In genomic region chr8:70679404-70679803, GRCm38 (mm10) we compare ENCODE assay signal across 20 mouse cellular contexts. TPM values are rescaled to one million over a fixed set of nuclear protein-coding genes. Genes with fewer than 3 reads are reported as not detected.
DNase-seq lines count a peak whose midpoint lies in the region; ATAC-seq and TF ChIP-seq lines count a peak whose summit lies in the region.
"Had no signal": no experiment of that assay in that cellular context is flagged by ENCODE, and none has a peak within 500 bp of the region (broad histone marks: within the 10 kb centered on the region; RNA-seq: fewer than 3 reads in every experiment).

No protein-coding gene starts in this region.

- 92% methylated on average over 4 of the region's 4 CpGs for WGBS in kidney, embryonic 15.5 days
- 62% methylated on average over 4 of the region's 4 CpGs for WGBS in intestine, postnatal 0 days
- WGBS in stomach, embryonic 15.5 days = 85% methylated on average over 4 of the region's 4 CpGs

- no peak for DNase-seq in gastrocnemius, adult 2 months
- no peak for DNase-seq in gastrocnemius, postnatal 4 days (ENCODE audit: low spot score in 2 of 2)
- DNase-seq in kidney, adult 9 months = no peak
- DNase-seq in spleen, postnatal 10 days (ENCODE audit: low spot score in 2 of 2) = no peak
- no peak for DNase-seq in layer of hippocampus, adult 18-20 months (ENCODE audit: low spot score in 2 of 2)
- DNase-seq: cerebellum, adult 11 months; cerebellum, postnatal 25 days; lung, embryonic 14.5 days; right cerebral cortex, postnatal 4 days; thymus, postnatal 36 days had no signal

- no peak overlapping the region for H3K4me2 ChIP-seq in kidney, embryonic 15.5 days
- no peak overlapping the region for H3K4me2 ChIP-seq in intestine, postnatal 0 days (replicated peaks; ENCODE audit: low read depth)
- H3K4me2 ChIP-seq in stomach, embryonic 15.5 days = no peak overlapping the region
- H3K4me2 ChIP-seq: forebrain, embryonic 15.5 days; hindbrain, embryonic 15.5 days; lung, embryonic 14.5 days had no signal

- no peak overlapping the region for H3K9ac ChIP-seq in kidney, embryonic 15.5 days
- H3K9ac ChIP-seq in intestine, postnatal 0 days (ENCODE audit: low read depth, low read length) = no peak overlapping the region
- no peak overlapping the region for H3K9ac ChIP-seq in stomach, embryonic 15.5 days
- H3K9ac ChIP-seq: forebrain, embryonic 15.5 days; hindbrain, embryonic 15.5 days; lung, embryonic 14.5 days had no signal

- no peak for TF ChIP-seq CTCF in gastrocnemius, adult 2 months (IDR thresholded peaks at IDR 0.05)
- TF ChIP-seq CTCF in intestine, postnatal 0 days (IDR thresholded peaks at IDR 0.05; ENCODE audit: low read depth) = no peak

- peaks cover 36% of the 10 kb centered on the region for H3K4me1 ChIP-seq in kidney, embryonic 15.5 days
- peaks cover 14% of the 10 kb centered on the region for H3K4me1 ChIP-seq in intestine, postnatal 0 days (replicated peaks; ENCODE audit: control insufficient read depth, insufficient read depth, low read length)
- H3K4me1 ChIP-seq in stomach, embryonic 15.5 days = peaks cover 32% of the 10 kb centered on the region

- intact Hi-C loops in gastrocnemius, adult 2 months (cut with DNase I) = no loop called here

- no peaks in the 10 kb centered on the region for H3K9me3 ChIP-seq in kidney, embryonic 15.5 days (replicated peaks)
- H3K9me3 ChIP-seq in intestine, postnatal 0 days (ENCODE audit: control insufficient read depth) = no peaks in the 10 kb centered on the region
- H3K9me3 ChIP-seq in stomach, embryonic 15.5 days = no peaks in the 10 kb centered on the region
- H3K9me3 ChIP-seq: forebrain, embryonic 15.5 days; hindbrain, embryonic 15.5 days had no signal

- H3K27me3 ChIP-seq in kidney, embryonic 15.5 days = no peaks in the 10 kb centered on the region
- no peaks in the 10 kb centered on the region for H3K27me3 ChIP-seq in intestine, postnatal 0 days (replicated peaks; ENCODE audit: control insufficient read depth, insufficient read depth, low read length)
- no peaks in the 10 kb centered on the region for H3K27me3 ChIP-seq in stomach, embryonic 15.5 days (replicated peaks)
- H3K27me3 ChIP-seq: forebrain, embryonic 15.5 days; hindbrain, embryonic 15.5 days had no signal

- no peak overlapping the region for H3K4me3 ChIP-seq in gastrocnemius, adult 2 months
- H3K4me3 ChIP-seq in kidney, embryonic 15.5 days (replicated peaks) = no peak overlapping the region
- no peak overlapping the region for H3K4me3 ChIP-seq in intestine, postnatal 0 days (ENCODE audit: low read depth, low read length)
- no peak overlapping the region for H3K4me3 ChIP-seq in stomach, embryonic 15.5 days (replicated peaks)
- H3K4me3 ChIP-seq: forebrain, embryonic 15.5 days; hindbrain, embryonic 15.5 days had no signal

- ATAC-seq in kidney, embryonic 15.5 days (replicated peaks; ENCODE audit: low FRiP score) = no peak
- ATAC-seq in intestine, postnatal 0 days = peak; percentile 55
- ATAC-seq in stomach, embryonic 15.5 days (ENCODE audit: insufficient read depth, low FRiP score, low read depth) = no peak
- ATAC-seq: forebrain, embryonic 15.5 days; midbrain, embryonic 16.5 days had no signal

- peaks cover 35% of the 10 kb centered on the region for H3K36me3 ChIP-seq in kidney, embryonic 15.5 days
- H3K36me3 ChIP-seq in intestine, postnatal 0 days (ENCODE audit: control insufficient read depth, insufficient read depth) = peaks cover 8% of the 10 kb centered on the region; the same call in 1 of the 2 replicates
- H3K36me3 ChIP-seq in stomach, embryonic 15.5 days = peaks cover 4% of the 10 kb centered on the region

- peak overlapping the region; percentile 74 for H3K27ac ChIP-seq in gastrocnemius, adult 2 months
- H3K27ac ChIP-seq in kidney, embryonic 15.5 days = 0 out of 2 replicates have a peak overlapping the region, but pooled peaks have one; percentile 2
- H3K27ac ChIP-seq in intestine, postnatal 0 days (ENCODE audit: low read depth, low read length) = peak overlapping the region; percentile 75
- peak overlapping the region; percentile 53 for H3K27ac ChIP-seq in stomach, embryonic 15.5 days
- H3K27ac ChIP-seq: forebrain, embryonic 15.5 days; hindbrain, embryonic 15.5 days had no signal

RNA-seq across cellular contexts. Expression of gene Lsm4, which starts 6.4 kb away (rescaled TPM):
- total RNA-seq in gastrocnemius, adult 2 months (2021) = 10 to 100 TPM; 61.7 to 65.6 TPM
- total RNA-seq in gastrocnemius, postnatal 4 days (2021) = 10 to 100 TPM; 70.1 to 84.7 TPM
- 291 and 295 TPM in 2 replicates for polyA plus RNA-seq in kidney, embryonic 15.5 days (2015; fragmentation: Nextera tagmentation; extraction: Ambion mirVana)
- polyA plus RNA-seq in intestine, postnatal 0 days (2015; fragmentation: Nextera tagmentation; extraction: Ambion mirVana) = 181 and 182 TPM in 2 replicates
- 271 and 297 TPM in 2 replicates for polyA plus RNA-seq in stomach, embryonic 15.5 days (2015; fragmentation: Nextera tagmentation; extraction: Ambion mirVana)
- total RNA-seq in layer of hippocampus, adult 18-20 months (2021) = 10 to 100 TPM; 63.8 to 71.5 TPM

RNA-seq across cellular contexts. Expression of gene Pgpep1, which starts 19.2 kb away (rescaled TPM):
- total RNA-seq in gastrocnemius, adult 2 months (2021) = 10 to 100 TPM in 1 of 2 experiments, 1 to 10 TPM in 1; 9.3 to 22.5 TPM
- total RNA-seq in gastrocnemius, postnatal 4 days (2021) = 10 to 100 TPM; 41.4 to 47.0 TPM
- polyA plus RNA-seq in kidney, embryonic 15.5 days (2015; fragmentation: Nextera tagmentation; extraction: Ambion mirVana) = 65.5 and 75.3 TPM in 2 replicates
- polyA plus RNA-seq in intestine, postnatal 0 days (2015; fragmentation: Nextera tagmentation; extraction: Ambion mirVana) = 79.0 and 92.1 TPM in 2 replicates
- 49.9 and 57.9 TPM in 2 replicates for polyA plus RNA-seq in stomach, embryonic 15.5 days (2015; fragmentation: Nextera tagmentation; extraction: Ambion mirVana)
- 10 to 100 TPM; 20.0 to 23.3 TPM for total RNA-seq in layer of hippocampus, adult 18-20 months (2021)

RNA-seq across cellular contexts. Expression of gene Jund, which starts 19.3 kb away (rescaled TPM):
- 10 to 100 TPM; 35.5 to 54.5 TPM for total RNA-seq in gastrocnemius, adult 2 months (2021)
- 100 to 1,000 TPM; 201 to 228 TPM for total RNA-seq in gastrocnemius, postnatal 4 days (2021)
- polyA plus RNA-seq in kidney, embryonic 15.5 days (2015; fragmentation: Nextera tagmentation; extraction: Ambion mirVana) = 59.9 and 68.1 TPM in 2 replicates
- polyA plus RNA-seq in intestine, postnatal 0 days (2015; fragmentation: Nextera tagmentation; extraction: Ambion mirVana) = 114 and 121 TPM in 2 replicates
- 84.4 and 84.6 TPM in 2 replicates for polyA plus RNA-seq in stomach, embryonic 15.5 days (2015; fragmentation: Nextera tagmentation; extraction: Ambion mirVana)
- total RNA-seq in layer of hippocampus, adult 18-20 months (2021) = 100 to 1,000 TPM; 186 to 200 TPM

RNA-seq across cellular contexts. Expression of gene Iqcn, which starts 23.9 kb away (rescaled TPM):
- not detected for total RNA-seq in gastrocnemius, adult 2 months (2021)
- not detected for total RNA-seq in gastrocnemius, postnatal 4 days (2021)
- 0.03 and 0.09 TPM in 2 replicates for polyA plus RNA-seq in kidney, embryonic 15.5 days (2015; fragmentation: Nextera tagmentation; extraction: Ambion mirVana)
- not detected in 2 replicates for polyA plus RNA-seq in intestine, postnatal 0 days (2015; fragmentation: Nextera tagmentation; extraction: Ambion mirVana)
- polyA plus RNA-seq in stomach, embryonic 15.5 days (2015; fragmentation: Nextera tagmentation; extraction: Ambion mirVana) = 0.04 TPM in 1 of 2 replicates, not detected in the other
- total RNA-seq in layer of hippocampus, adult 18-20 months (2021) = under 1 TPM in 1 of 2 experiments, not detected in 1; 0.07 TPM
- total RNA-seq: gastrocnemius, adult 18-20 months; megakaryocyte progenitor cell, adult 5-6 weeks had no signal
- polyA plus RNA-seq: heart, embryonic 14.5 days; midbrain, embryonic 16.5 days had no signal

RNA-seq across cellular contexts. Expression of gene Gm3336, which starts 38.9 kb away (rescaled TPM):
- not detected for total RNA-seq in gastrocnemius, adult 2 months (2021)
- total RNA-seq in gastrocnemius, postnatal 4 days (2021) = not detected
- polyA plus RNA-seq in kidney, embryonic 15.5 days (2015; fragmentation: Nextera tagmentation; extraction: Ambion mirVana) = 0.55 and 0.83 TPM in 2 replicates
- 2.8 TPM in 2 replicates for polyA plus RNA-seq in intestine, postnatal 0 days (2015; fragmentation: Nextera tagmentation; extraction: Ambion mirVana)
- 1.1 and 1.9 TPM in 2 replicates for polyA plus RNA-seq in stomach, embryonic 15.5 days (2015; fragmentation: Nextera tagmentation; extraction: Ambion mirVana)
- not detected for total RNA-seq in layer of hippocampus, adult 18-20 months (2021)
- total RNA-seq: gastrocnemius, adult 18-20 months; left cerebral cortex, postnatal 25 days had no signal
- polyA plus RNA-seq: forebrain, embryonic 15.5 days; heart, embryonic 14.5 days; hindbrain, embryonic 15.5 days; lung, embryonic 14.5 days; midbrain, embryonic 16.5 days had no signal

Comparison
In these comparisons a context has a peak if more than half of its experiments do, and no peak if none do; other contexts are left out.
1. H3K27ac ChIP-seq: peak in every context shown above with its lines; median percentile 75 in intestine, postnatal 0 days; 74 in gastrocnemius, adult 2 months; 53 in stomach, embryonic 15.5 days; 2 in kidney, embryonic 15.5 days.